Mouse (Mus musculus) testis, postnatal 14 days (tissue): ENCODE data around the gene Spin1.
A peak's percentile ranks its signal among the peaks of the same experiment; 100 is the strongest.
"Not testable (repeated sequence)": the region's sequence is repeated elsewhere in the genome, so short reads cannot be mapped to it uniquely, and the experiment has no call there.

ENCODE experiments used
- DNase-seq: peaks from one replicate; pipeline ENCODE4 v3.0.0; 2021; ENCODE audit warnings: low spot score

Gene Spin1

DNA sequence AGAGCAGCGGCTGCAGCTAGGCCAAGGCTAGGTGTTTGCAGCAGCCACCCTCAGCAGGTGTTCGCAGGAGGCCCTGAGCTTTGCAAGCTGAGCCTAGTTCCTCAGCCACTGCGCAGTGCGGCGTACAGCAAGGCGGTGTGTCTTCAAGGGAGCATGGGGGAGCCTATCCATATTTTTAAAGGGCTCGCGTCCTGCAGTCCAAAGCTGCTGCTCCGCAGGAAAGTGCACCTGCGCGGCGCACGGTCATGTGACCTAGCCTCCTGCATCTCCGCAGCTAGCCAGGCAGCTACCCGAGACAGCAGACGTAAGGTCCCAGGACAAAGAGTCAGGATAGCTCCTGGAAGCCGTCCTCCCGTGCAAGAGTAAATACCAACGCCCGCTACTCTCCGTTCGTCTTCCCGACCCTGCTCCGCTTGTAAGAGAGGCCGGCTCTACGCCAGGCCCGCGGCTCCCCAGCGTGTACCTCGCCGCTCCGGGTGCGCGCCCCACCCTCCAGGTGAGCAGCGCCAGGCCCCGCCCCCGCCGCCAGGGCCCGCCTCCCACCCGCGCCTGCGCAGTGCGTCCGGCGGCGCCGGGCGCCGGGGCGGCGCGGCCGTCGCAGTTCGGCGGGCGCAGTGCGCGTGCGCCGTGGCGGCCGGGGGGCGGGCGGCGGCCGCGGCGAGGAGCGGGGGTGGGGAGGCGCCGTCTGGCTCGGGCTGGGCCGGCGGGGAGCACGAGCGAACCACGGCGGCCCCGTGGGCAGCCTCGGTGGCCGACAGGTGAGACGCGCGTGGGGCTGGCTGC is at the start of gene Spin1:
TSS of gene Spin1 (plus strand) at position 648 of the 783 bp plus-strand sequence.
- DNase-seq, result peak; percentile 87

DNA sequence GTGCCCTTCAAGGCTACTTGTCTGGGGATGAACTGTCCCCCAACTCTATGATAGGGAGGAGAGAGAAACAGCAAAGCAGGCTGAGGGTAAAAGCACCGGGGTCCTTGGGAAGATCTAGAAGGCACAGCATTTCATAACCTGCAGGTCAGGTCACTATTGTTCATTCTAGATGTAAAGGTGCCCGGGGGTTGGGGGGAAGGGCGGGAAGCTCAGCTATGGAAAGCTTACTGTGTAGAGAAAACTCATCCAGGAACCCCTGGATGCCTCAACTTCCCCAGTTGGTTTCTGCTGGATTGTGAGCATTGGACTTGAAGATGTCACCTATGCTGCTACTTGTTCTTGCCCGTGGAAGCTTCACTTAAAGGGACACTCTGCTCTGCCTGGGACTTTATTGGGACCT is 49.7 kb upstream of the Spin1 start:
- DNase-seq, result no peak

DNA sequence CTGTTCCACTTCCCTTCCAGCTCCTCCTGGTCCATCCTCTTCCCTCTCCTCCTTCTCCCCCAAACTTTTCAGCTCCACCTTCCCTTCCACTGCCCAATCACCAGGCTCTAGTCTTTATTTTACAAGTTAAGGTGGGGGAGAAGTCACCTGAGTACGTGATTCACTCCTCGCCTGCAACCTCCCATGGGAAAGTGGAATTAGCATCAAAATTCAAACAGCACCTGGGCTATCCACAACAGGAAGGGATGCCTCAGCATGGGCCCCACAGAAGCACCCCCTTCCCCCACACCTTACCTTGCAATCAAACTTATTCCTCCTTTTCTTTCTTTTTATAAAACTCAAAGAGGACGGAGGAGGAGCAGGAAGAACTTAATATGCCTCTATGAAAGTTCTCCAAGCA is 48.3 kb upstream of the Spin1 start:
- DNase-seq, result no peak

DNA sequence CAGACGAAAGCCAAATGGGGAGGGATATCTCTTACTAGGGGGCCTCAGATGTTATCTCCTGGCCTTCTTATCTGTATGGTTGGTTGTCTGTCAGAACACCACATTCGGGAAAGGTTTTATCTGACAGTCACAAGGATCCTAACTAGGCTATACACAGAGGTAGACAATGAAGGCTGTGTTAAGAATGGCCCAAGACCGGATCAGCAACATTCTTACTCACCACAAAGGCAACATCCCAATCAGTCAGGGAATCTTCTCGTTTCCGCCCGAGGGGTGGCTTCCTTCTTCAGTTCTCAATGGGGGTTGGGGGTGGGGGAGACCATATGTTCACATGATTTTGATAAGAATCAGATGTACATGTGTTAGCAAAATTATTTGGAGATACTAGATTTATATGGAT is 37.7 kb upstream of the Spin1 start:
- DNase-seq, result no peak

DNA sequence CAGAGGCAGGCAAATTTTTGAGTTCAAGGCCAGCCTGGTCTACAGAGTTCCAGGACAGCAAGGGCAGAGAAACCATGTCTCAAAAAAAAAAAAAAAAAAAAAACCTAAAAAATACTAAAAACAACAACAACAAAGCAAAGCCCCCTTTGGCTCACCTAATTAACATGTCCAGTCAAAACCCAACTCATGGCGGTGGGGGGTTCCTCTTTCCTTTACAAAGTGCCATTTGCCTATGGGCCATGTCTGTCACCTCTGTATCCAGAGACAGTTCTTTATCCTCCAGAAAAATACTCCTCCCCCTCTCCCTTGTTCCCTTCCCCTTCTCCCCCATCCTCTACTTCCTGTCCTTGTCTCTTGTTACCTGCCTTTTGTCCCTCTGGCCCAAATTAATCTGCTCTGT is 37.0 kb upstream of the Spin1 start:
- DNase-seq, result no peak

DNA sequence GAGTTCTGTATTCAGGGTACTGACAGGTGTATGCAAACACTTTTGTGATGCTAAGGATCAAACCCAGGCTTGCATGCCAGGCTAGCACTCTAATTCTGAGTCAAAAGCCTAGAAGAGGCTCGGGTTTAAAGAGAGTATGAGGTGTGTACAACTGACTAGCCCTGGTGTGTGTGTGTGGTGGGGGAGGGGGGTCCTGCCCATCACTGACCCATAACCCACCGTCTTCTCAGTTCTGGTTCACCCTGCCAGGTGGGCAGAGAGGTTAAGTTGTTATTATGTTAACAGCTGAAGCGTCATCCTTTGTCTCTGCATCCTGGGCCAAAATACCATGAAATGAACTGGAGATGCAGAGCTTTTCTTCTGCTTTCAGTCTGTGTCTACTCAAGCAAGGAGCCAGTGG is 36.3 kb upstream of the Spin1 start:
- DNase-seq, result no peak

DNA sequence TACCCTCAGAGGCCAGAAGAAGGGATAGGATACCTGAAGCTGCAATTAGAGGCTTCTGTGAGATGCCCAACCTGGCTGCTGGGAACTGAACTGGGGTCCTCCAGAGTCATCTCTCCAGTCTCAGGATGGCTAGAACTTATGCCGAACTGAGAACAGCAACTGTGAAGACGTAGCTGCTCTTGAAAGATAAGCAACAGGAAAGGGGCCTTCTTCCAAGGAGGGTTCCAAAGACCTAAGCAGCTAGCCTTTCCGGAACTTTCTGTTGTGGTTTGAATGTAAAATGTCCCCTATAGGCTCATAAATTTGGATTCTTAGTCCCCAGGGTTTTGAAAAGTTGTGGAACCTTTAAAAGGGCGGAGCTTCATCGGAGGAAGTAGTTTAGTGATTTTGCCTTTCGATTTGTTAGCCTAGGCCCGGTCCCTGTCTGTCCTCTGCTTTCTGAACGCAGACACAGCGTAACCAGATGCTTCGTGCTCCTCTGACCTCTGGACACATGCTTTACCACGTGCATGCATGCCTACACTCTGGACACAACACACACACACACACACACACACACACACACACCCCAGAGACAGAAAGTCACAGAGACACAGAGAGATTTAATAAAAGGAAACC is 29.5 kb upstream of the Spin1 start:
- no peak for DNase-seq

DNA sequence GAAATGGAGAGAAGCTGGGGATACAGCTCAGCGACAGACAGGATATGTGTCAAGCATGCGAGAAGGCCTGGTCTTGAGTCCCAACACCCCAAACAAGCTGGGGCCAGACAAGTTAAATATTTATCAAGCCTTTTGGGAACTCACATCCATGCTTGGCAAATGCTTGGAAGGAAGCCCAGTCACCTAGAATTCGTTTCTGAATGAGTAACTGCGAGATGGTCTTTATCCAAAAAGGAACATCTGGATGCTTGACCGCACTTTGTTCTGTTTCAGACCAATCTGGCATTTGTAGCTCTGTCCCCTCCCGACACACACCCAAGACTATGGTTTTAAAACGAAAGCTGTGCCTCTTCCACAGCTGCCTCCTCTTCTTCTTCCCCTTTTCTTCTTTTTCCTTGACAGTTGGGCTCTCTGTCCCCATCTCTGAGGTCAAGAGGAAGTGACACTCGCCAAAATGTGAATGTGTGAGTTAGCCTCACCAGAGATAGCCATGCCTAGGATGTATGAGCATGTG is 28.9 kb upstream of the Spin1 start:
- DNase-seq, result no peak

DNA sequence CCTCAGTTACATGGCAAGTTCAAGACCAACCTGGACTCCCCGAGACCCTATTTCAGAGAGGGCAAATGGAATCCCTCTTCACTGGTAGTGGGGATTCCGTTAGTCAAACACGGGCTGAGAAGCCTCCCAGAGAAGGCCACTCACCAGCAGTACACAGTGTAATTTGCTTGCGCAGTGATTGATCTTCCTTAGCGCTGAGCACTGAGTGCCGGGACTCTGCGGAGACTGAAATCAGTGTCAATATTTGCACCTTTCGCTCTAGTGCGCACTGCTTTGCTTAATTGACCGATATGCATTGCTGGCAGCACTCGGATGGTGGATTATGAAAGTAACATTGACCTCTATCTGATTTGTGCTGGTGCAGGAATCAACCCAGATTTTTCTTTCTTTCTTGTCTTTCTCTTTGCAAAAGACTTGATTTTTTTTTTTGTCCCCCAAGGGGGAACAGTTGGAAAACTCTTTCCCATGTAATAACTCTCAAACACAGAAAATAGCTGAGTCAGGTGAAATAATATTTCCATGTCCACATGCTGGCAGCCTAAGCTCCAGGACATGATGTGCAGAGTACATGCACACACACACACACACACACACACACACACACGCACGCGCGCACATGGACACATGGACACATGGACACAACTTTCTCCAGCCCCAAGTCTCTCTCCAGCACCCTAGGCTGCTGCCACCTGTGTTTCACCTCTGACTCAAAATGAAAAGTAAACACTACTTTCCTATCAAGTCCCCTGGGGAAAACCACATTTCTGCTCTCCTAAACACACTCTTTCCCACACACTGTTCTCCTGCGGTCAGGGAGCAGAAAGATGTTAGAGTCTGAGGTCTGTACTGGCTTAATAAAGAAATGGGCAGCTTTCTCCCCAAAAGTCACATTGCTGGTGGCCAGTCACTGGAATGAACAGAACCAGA is 27.5 kb upstream of the Spin1 start:
- DNase-seq, result no peak

DNA sequence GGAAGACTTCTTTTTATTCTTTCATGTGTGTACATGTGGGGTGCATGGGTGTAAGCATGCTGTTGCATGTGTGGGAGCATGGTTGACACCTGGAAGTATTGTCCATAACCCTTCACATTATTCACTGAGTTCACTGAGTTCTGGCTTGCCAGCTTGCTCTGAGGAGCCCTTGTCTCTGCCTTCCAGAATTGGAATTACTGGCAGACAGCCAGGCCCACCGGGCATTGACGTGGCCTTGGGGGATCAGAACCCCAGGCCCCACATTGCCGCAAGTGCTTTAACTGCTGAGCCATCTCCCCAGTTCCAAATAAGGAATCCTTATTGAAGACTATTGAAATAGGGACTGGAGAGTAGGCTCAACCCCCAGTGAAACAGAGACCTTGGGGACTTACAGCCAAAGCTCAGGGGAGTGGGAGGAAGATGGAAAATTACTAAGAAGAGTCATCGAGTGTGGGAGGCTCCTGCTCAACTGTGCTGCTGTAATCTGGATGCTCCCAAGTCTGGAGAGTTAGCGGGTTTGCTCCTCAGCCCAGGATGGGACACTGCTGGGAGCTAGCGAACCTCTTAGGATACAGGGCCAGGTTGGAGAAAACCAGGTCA is 26.5 kb upstream of the Spin1 start:
- peak; percentile 30 for DNase-seq

DNA sequence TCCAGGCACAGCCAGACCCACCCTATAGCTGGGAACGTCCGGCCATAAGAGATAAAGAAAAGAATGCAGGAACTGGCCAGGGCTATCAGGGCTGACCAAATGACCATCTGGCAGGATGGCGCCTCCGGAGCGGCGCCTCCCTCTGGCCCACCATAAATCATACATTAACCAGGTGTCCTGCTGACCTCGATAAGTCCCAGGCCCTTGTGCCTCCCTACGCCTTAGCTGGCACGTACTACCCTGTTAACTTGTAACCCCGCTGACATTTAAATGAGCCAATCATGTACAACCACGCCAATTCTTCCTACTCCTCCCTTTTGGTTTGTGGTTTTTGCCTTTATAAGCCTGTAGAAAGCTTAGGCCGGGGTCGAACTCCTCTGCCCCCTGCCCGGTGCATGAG is 24.5 kb upstream of the Spin1 start:
- DNase-seq, result not testable (repeated sequence)

DNA sequence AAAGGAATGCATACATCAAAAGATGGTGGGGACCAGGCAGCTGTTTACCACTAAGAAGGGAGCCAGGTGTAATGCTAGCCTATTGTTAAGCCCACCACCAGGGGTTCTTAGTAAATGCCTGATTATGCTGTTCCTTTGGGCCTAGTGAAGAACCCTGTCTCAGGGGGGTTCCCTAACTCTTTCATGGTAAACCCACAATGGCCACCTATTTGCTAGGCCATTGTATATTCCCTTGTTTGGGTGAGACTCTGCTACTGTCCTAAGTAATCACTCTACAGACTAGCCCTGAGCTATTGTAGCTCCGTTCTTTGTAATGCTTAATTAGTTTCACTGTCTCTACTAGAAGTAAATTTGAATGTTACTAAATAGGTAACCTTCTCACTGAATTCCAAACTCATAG is 22.1 kb upstream of the Spin1 start:
- DNase-seq, result not testable (repeated sequence)

DNA sequence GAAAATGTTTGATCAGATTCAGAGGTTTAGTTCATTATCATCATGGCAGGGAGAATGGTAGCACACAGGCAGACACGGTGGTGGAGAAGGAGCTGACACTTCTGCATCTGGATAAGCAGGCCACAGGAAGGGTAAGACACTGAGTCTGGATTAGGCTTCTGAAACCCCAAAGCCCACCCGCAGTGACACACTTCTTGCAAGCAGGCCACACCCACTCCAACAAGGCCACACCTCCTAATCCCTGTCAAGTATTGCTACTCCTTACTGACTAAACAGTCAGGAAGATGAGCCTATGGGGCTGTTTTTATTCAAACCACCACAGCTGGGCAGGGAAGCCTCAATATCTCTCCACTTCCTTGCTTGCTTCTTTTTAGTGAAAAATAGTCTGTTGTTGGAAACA is 19.9 kb upstream of the Spin1 start:
- no peak for DNase-seq

DNA sequence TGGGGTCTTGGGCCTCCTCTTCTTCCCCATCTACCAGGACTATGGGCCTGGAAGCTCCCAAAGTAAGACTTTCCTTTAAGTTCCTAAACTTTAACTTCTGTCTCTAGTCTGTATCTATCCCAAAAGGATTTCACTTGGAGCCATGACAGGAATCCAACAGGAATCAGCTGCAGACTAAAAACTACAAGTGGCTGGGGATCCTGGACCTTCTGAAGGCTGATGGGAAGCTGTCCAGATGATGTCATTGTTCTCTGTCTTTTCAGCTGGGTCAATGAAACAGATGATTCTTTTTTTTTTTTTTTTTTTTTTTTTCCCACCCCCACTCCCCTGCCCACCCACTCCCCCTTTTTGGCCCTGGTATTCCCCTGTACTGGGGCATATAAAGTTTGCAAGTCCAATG is 16.4 kb upstream of the Spin1 start:
- DNase-seq, result no peak

DNA sequence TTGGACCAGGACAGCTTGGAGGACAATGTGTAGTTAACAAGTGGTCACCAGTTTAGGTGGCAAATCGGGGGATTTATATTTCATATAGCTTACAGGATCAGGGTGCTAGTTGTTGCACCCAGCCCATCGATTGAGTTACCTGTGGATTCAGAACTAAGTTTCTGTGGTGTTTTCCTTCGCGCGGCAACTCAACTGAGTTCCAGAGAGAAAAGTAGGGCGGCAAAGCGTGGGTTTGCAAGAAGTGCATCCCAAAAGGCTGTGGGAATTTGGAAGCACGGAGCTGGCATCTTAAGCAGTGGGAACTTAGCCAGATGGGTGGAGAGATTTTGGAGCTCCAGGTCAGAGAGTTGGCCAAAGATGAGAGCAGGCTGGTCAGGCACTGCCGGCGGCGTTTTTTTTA is 14.7 kb upstream of the Spin1 start:
- DNase-seq, result no peak

DNA sequence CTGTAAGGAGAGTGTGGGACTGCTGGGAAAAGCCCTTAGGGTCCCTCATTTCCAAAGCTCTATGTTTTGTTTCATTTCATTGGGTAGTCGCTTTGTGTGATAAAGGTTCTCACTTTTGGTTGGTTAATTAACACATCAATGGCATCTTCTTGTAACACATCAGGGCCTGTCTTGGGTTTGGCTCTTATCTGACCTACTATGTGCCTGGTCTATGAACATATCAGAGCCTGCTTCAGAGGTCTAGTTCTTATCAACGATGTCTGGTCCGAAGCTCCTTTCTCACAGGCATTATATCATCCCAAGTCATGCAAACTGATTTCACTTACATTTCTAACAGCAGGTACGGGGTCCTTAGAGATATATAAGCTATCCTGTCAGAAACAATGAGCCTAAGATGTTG is 13.4 kb upstream of the Spin1 start:
- DNase-seq, result no peak

DNA sequence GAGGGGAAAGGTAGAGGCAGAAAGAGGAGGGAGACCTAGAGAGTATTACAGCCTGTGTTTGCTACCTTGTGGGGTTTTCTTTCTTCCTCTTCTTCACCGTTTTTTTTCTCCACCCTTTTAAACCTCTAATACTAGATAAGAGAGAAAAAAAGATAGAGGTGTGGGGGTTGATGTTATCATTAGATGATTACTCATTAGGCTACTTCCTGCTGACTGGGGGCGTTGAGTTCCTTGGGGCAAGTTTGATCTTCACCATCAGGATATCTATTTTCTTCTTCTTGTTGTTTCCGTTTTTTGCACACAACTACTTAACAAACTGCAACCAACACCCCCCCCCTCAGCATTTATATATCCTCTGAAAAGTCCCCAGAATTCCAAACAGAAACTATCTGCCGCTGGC is 12.5 kb upstream of the Spin1 start:
- DNase-seq, result no peak

DNA sequence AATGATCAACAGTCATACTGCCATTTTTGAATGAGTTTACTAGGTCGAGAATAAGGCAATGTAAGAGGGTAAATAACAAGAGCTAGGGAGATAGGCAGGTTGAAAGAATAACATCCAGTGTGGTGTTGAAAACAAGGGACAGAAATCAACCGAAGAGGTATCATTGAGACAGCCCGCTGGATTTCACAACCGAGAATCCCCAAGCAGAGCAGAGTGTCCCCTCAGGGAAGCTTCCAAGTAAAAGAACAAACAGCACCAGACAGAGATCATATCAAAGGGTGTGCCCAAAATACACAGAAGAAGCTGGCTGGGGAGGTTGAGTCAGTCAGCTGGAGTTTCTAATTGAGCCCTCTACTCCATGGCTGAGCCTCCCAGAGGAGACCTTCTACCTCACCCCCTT is 11.6 kb upstream of the Spin1 start:
- DNase-seq, result peak; percentile 43

DNA sequence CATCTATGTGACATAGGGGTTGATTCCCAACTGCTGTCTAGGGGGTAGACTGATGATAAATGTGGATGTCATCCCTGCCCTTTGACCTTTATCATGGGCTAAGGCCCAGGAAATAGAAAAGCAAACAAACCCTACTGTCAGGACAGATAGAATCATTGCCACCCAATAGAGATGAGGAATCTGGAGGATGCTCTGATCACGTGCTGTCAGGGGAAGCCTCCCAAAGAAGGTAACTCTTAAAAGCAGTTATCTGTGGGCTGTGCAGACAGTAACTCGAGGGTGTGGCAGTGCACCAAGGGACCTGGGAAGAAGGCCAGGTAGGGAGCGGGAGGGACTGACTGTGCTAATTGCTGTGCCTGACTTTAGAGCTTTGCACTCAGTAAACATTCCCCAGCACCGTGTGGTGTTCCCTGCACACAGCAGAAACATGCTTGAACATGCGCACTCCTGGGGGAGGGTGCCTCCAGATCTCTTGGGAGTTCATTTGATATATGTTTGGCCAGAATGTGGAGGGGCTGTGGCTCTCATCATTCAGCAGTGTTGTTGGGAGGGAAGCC is 10.5 kb upstream of the Spin1 start:
- DNase-seq, result peak; percentile 59

DNA sequence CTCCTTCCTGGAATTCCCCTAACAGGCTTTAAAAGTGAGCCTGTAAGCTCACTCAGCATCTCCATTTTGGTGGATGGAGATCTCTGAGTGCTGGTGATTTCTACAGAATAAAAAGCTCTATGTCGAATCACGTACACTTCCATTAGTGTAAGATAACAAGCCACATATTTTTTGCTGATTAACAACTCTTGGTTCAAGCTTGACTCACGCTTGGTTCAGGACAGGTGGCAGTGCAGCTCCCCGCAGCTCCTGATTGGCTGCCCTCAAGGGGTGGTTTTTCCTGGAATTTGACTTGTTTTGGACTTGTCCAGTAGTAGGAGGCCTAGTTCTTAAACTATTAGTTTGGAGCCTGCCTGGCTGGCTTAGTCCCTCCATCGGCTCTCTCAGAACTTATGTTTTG is 7.2 kb upstream of the Spin1 start:
- no peak for DNase-seq

DNA sequence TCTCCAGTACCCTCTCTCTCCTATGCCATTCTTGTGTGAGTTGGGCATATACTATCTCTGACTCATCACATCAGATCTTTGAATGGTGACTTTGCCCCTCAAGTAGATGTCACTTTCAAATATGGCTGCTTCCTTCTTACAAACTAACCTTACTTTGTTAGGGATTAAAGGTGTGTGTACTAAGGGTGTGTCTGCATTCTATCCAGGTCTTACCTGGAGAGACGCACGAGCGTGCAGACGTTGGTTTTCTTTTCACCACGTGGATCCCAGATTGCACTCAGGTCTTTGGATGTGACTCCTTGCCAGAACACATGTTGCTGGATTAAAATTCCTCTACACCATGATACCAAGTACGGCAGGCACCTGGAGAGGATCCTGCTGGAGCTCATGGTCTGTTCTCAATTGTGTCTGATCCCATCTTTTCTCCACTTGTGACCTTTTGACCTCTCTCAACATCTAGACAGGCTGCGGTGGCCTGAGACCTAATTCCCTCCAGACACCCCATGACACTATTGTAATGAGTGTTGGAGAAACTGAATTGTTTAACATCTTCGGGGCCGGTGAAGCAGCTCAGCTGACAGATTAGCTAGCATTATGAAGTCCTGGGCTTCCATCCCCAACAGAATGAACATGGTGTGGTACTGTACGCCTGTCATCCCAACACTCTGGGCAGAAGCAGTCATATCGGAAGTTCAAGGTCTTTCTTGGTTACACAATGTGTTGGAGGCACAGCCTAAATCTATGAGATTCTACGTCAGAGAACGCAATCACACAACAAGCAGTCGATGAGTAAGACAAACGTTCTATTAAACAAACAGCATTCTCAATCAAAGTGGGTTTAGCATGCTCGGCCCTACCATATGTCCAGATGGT is 6.1 kb upstream of the Spin1 start:
- no peak for DNase-seq
